Mouse (Mus musculus): ENCODE measurements around the gene Hsd3b7. TPM values are rescaled to one million over a fixed set of nuclear protein-coding genes. Genes with fewer than 3 reads are reported as not detected.

The Hsd3b7 gene
- total RNA-seq (2021): 1 to 10 TPM; 3.6 to 6.8 TPM

GRCm38 (mm10) chr7:127800435-127801009 lies at the start of gene Hsd3b7:
Gene Hsd3b7 (plus strand): TSS chr7:127800604.
- intact Hi-C loops (cut with DNase I): no loop called here

DNA sequence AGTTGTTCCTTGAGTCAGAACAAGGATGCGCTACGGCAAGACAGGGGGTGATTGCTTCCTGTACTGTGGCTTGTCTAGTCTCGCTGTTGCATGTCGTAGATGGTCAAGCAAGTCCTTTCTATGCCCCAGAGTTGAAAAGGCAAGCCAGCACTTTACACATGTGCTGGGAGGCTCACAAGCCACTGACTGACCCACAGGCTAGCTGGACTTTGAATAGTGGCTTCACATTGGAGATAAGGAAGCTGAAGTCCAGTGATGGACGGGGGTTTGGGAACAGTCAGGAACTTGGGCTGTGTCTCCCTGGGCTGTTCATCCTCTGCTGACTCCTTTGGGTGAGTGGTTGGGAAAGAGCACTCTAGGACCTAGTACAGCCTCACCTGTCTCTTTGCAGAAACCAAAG lies 48.8 kb upstream of the Hsd3b7 start:
- intact Hi-C loops (cut with DNase I): no loop called here
- no peak for DNase-seq (ENCODE audit: low spot score in 2 of 2)

More at GRCm38 (mm10) chr7:127800435-127801009, at the start of gene Hsd3b7:
- DNase-seq (ENCODE audit: low spot score in 2 of 2): peak; percentile 78 to 89

DNA sequence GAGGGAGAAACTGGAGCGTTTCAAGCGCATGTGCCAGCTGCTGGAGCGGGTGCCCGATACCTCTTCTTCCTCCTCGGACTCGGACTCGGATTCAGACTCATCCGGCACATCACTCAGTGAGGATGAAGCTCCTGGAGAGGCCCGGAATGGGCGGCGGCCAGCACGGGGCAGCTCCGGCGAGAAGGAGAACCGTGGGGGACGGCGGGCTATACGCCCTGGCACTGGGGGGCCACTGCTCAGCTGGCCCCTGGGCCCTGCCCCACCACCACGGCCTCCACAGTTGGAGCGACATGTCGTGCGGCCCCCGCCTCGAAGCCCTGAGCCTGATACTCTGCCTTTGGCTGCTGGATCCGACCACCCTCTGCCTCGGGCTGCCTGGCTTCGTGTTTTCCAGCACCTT lies 48.3 kb upstream of the Hsd3b7 start:
- no peak for DNase-seq (ENCODE audit: low spot score in 2 of 2)
- intact Hi-C loops (cut with DNase I): no loop called here

DNA sequence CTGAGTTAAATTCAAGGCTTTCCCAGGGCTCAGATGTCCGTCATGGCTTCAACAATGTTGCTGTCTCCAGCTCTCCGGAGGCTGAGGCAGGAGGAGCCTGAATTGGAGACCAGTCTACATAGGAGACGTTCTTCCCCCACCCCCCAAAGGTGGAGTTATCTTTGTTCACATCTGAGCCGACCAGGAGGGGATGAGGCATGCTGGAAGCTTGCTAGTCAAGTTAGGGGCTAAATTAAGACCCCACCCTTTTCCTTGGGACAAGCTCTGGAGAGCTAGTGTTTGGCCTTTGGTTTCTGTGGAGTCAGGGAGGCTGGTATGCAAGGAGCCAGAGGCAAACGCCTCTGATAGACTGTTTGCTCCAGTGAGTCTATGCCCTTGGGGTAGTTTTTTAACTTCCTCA lies 47.2 kb upstream of the Hsd3b7 start:
- intact Hi-C loops (cut with DNase I): no loop called here

GRCm38 (mm10) chr7:127753741-127754140 lies 46.7 kb upstream of the Hsd3b7 start:
- no peak for DNase-seq (ENCODE audit: low spot score in 2 of 2)
- intact Hi-C loops (cut with DNase I): no loop called here

More for the DNA sequence above, 47.2 kb upstream of the Hsd3b7 start:
- DNase-seq (ENCODE audit: low spot score in 2 of 2): no peak

DNA sequence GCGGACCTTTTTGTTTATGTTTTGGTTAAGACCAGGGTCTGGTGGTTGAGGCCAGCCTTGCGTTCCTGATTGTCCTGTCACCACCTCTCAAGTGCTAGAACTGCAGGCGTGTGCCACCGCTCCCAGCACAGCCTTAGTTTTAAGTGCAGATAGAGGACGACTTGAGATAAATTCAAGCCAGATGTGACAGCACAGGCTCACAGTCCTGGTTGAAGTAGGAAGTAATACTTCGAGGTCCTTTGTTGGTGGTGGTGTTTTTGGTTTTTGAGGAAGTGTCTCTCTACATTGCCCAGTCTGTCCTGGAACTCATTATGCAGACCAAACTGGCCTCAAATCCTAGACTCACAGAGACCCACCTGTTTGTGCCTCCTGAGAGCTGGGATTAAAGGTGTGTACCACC lies 40.7 kb upstream of the Hsd3b7 start:
- intact Hi-C loops (cut with DNase I): no loop called here
- DNase-seq (ENCODE audit: low spot score in 2 of 2): no peak

DNA sequence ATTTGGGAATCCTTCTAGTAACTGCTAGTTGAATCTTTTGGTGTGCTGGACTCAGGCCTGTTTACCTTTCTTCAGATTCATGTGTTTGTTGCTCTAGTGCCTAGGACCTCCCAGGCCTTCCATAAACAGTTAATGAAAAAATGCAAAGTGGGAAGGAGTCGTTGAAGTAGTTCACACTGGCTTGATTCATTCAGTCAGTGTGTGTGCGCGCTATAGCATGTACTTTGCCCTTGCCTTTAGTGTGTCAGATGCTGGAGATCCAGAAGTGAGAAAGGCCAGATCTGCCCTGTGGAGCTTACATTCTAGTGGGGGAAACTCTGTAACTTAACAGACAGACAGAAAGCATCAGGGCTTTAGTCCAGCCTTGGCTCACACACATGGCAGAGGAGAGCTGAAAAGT lies 39.9 kb upstream of the Hsd3b7 start:
- no peak for DNase-seq (ENCODE audit: low spot score in 2 of 2)
- intact Hi-C loops (cut with DNase I): no loop called here

DNA sequence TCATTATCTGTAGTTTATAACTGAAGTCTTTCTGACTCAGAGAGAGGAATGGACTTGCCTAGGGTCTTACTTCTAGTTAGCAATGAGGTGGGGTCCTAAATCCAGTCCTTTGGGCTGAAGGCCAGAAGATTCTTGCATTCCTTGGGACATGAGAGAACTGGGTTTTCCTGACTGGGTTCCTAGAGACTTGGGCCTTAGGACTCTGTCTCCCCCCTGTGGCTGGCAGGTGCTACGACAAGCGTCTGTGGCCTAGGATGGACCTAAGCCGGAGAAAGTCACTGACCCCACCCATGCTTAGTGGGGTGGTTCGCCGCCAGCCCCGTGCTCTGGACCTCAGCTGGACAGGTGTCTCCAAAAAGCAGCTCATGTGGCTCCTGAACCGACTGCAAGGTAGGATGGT lies 39.4 kb upstream of the Hsd3b7 start:
- intact Hi-C loops (cut with DNase I): no loop called here
- peak; percentile 47 to 63 for DNase-seq (ENCODE audit: low spot score in 2 of 2)

DNA sequence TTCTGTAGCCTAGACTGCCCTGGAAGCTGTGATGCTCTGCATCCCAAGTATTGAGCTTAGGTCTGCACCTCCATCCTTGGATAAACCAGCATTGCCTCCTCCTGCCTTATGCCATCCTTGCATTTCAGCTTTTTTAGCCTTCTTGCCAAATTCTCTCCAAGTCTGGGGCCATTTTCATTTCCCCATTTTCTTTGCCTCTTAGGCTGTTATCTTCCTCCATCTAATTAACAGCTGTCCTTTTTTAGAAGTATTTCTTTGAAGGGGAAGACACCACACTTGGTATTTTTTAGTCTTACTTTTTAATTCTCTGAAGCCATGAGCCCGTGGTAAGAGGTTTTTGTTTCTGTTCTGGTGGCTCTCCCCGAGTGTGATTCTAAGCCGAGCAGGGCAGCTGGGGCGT lies 36.8 kb upstream of the Hsd3b7 start:
- DNase-seq (ENCODE audit: low spot score in 2 of 2): no peak
- intact Hi-C loops (cut with DNase I): no loop called here

- DNase-seq (ENCODE audit: low spot score in 2 of 2): no peak
- intact Hi-C loops (cut with DNase I): no loop called here
Observed at GRCm38 (mm10) chr7:127765756-127766155, 34.6 kb upstream of the Hsd3b7 start.

DNA sequence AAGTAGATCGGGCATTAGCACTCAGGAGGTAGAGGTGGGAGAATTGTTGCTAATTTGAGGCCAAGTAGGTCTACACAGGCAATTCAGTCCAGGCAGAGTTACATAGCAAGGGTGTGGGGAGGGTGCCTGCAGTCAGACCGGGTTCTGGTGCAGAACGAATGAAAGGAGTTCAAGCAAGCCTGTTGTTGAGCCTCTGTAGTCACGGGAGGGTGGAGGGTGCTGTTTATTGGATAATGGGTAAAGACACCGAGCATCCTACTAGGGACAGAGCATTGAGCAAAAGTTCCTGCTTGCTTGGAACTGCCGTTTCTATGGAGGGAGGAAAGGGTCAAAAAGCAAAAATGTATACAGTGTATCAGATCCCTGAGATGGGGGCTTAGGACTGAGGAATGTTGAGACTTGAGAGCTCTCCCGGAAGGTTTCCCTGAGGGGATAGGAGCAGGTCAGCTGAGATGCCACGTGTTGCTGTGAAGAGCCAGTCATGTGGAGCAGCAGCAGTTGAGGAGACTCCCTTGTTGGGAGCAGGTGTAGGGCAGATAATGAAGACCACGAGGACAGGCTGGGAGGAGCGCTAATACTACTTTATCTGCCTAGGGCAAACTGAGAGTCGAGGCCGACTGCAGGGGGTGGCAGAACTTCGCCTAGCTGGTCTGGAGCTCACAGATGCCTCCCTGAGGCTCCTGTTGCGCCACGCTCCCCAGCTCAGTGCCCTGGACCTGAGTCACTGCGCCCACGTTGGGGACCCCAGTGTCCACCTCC lies 33.4 kb upstream of the Hsd3b7 start:
- no peak for DNase-seq (ENCODE audit: low spot score in 2 of 2)
- intact Hi-C loops (cut with DNase I): no loop called here

DNA sequence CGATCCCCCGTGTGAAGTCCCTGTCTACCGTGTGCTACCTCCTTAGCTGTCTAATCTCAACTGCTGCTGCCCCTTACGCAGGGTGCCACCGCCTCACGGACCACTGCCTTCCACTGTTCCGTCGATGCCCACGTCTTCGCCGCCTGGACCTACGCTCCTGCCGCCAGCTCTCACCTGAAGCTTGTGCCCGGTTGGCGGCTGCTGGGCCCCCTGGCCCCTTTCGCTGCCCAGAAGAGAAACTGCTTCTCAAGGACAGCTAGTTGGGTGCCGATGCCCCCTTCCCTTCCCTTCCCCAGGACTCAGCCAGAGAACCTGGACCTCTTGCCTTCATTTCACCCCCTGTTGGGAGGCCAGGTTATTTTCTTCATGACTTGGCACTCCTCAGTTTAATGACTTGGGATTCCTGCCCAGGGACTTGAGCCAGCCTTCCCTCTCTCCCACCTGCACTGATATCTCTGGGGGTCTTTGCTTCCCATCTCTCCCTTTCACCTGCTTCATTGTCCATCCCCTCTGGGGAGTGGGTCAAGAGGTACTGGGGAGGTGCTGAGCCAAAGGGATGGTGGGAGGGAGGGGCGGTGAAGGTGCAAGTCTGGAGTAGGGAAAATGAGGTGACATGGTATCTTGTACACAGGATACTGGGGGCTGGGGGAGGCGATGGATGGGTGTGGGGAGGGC lies 32.6 kb upstream of the Hsd3b7 start:
- intact Hi-C loops (cut with DNase I): no loop called here
- no peak for DNase-seq (ENCODE audit: low spot score in 2 of 2)

DNA sequence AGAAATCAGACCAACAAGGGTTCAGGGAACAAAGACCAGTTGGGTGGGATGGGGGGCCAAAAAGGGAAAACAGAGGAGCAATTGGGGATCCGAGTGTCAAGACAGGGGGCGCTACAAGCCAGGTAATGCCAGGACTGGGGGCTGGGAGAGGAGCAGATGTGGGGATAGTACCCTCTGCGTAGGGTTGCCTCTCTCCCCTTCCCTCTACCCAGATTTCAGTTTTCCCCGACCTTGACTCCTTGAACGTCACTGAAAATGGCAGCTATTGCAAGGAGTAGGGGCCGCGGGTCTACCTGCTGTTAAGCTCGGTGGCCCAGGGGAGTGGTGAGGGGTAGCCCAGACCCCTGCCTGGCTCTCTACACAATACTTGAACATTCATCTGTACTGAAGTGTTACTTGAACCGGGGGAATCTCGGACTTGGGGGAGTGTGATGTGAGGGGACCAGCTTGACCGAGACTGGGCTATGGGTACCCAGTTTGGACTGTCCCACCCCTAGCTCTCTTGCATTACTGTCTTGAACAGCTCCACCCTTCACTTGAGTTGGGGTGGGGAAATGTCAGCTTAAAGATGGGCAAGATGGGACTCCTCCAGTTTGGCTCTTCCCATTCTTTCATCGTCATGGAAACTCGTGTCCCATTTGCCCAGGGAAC lies 31.9 kb upstream of the Hsd3b7 start:
- DNase-seq (ENCODE audit: low spot score in 2 of 2): no peak
- intact Hi-C loops (cut with DNase I): no loop called here

DNA sequence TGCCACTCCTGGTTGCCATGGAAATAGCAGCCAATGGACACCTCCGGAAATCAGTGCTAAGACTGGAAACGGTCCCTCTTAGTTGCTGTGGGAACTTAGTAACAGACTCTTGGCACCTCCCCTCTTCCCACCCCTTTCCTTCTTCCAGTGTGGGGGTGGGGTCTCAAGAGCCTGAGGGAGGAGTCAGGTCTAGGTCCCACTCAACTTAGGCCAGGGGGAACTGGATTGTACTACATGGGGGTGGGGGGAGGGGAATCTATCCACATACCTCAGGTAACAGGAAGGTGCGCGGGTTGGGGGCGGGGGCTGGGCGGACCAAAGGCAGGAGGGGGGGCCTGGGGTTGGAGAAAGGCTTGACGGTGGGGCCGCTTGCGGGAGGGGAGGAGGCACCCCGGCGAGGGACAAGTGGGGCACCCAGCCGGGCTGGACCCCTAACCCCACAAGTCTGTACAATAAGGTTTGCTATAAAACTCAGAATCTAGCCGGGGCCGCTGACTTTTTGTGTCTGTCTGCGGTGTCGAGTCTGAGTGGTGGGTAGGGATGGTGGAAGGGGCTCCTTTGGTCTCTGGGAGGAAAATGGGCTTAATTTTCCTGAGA lies 31.3 kb upstream of the Hsd3b7 start:
- peak; percentile 97 to 99 for DNase-seq (ENCODE audit: low spot score in 2 of 2)
- intact Hi-C loops (cut with DNase I): no loop called here

DNA sequence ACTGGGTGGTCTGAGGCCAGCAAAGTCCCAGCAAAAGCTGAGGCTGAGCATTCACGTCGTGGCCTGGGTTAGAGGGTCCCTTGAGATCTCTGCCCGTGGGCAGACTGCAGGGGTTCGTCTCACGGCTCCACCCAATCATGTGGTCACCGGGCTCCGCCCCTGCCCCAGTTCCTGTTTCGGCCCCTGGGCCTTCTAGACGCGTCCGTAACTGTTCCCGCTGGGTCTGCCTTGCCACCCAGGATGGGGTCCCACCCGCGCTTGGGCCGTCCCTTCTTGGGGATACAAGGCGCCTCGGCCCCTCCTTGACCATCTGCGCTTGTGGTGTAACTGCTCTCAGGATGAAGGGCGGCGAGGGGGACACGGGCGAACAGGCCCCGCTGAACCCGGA lies 30.8 kb upstream of the Hsd3b7 start, which contains the start of gene Orai3:
Gene Orai3, plus strand, starts transcription at position 165 of the 388 bp plus-strand sequence.
- DNase-seq (ENCODE audit: low spot score in 2 of 2): peak; percentile 85 to 92
- intact Hi-C loops (cut with DNase I): loop anchor here (5.0 kb wide), 1 partner anchor 168 kb away; no protein-coding TSS in a partner anchor

GRCm38 (mm10) chr7:127770039-127770905 lies 30.1 kb upstream of the Hsd3b7 start:
- DNase-seq (ENCODE audit: low spot score in 2 of 2): no peak
- intact Hi-C loops (cut with DNase I): loop anchor here (5.0 kb wide), 1 partner anchor 167 kb away; no protein-coding TSS in a partner anchor

DNA sequence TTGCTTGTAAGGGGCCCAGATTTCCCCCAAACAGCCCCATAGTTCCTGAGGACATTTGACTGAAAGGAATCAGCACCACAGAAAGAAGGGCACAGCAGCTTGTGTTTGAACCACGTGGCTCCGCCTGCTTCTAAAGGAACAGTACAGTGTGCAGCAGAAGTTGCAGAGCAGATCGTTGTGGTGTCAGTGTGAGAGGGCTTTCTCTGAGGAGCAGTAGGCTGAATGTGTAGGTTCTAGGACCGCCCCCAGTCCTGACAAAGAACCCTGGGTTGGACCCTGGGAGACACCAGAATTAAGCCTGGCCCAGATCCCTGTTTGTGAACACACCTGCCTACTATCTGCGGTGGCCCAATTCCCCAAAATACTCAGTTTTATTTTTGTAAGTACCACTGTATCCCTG lies 29.1 kb upstream of the Hsd3b7 start:
- intact Hi-C loops (cut with DNase I): loop anchor here (5.0 kb wide), 1 partner anchor 166 kb away; no protein-coding TSS in a partner anchor
- DNase-seq (ENCODE audit: low spot score in 2 of 2): peak; percentile 64 to 84

GRCm38 (mm10) chr7:127772080-127772479 lies 28.3 kb upstream of the Hsd3b7 start:
- no peak for DNase-seq (ENCODE audit: low spot score in 2 of 2)
- intact Hi-C loops (cut with DNase I): loop anchor here (5.0 kb wide), 1 partner anchor 165 kb away; no protein-coding TSS in a partner anchor

GRCm38 (mm10) chr7:127772557-127772956 lies 27.8 kb upstream of the Hsd3b7 start:
- intact Hi-C loops (cut with DNase I): loop anchor here (5.0 kb wide), 1 partner anchor 165 kb away; no protein-coding TSS in a partner anchor
- no peak for DNase-seq (ENCODE audit: low spot score in 2 of 2)
